In the genomic region with DNA sequence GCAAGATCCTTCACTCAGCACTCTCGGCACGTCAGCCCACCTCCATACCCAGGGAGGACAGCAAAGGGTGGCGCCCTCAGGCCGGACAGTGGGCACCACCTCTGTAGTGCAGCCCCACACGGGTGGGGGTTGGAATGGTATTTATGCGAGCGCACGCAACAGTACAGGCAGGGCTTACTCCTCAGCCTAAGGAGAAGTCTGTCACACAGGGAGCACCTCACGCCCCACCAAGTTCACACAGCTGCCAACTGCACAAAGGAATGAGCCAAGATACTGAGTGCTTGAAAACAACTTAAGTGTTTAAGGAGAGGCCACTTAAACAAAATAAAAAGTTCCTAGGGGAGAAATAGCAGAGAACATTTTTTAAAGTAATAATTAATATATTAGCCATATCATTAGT, we compare ENCODE assay signal across 26 mouse cellular contexts. TPM values are rescaled to one million over a fixed set of nuclear protein-coding genes. Genes with fewer than 3 reads are reported as not detected.
DNase-seq lines count a peak whose midpoint lies in the region; ATAC-seq and TF ChIP-seq lines count a peak whose summit lies in the region.
"Had no signal": no experiment of that assay in that cellular context is flagged by ENCODE, and none has a peak within 500 bp of the region (broad histone marks: within the 10 kb centered on the region; RNA-seq: fewer than 3 reads in every experiment).

No protein-coding gene starts in this region.

- ATAC-seq in forebrain, embryonic 11.5 days (replicated peaks; ENCODE audit: low FRiP score): peak; percentile 42; the same call in 1 of the 2 replicates
- no peak for ATAC-seq in forebrain, postnatal 0 days
- peak; percentile 49; the same call in 1 of the 2 replicates for ATAC-seq in kidney, embryonic 15.5 days (replicated peaks; ENCODE audit: low FRiP score)
- ATAC-seq in neural tube, embryonic 15.5 days (ENCODE audit: low FRiP score): 0 out of 2 replicates have a peak, but pooled peaks have one; percentile 36
- ATAC-seq: CD4-positive, CD25-positive, alpha-beta regulatory T cell, adult 4 months; liver, postnatal 0 days; Patski had no signal

- no peak overlapping the region for H3K4me2 ChIP-seq in forebrain, embryonic 11.5 days (ENCODE audit: low read depth, low read length, severe bottlenecking)
- H3K4me2 ChIP-seq in forebrain, postnatal 0 days (ENCODE audit: low read depth): no peak overlapping the region
- H3K4me2 ChIP-seq in kidney, embryonic 15.5 days: no peak overlapping the region
- no peak overlapping the region for H3K4me2 ChIP-seq in neural tube, embryonic 15.5 days
- H3K4me2 ChIP-seq: embryonic facial prominence, embryonic 13.5 days; midbrain, embryonic 12.5 days; stomach, embryonic 15.5 days had no signal

- TF ChIP-seq CTCF in forebrain, postnatal 0 days (IDR thresholded peaks at IDR 0.05; ENCODE audit: low read depth): no peak

- H3K9ac ChIP-seq in forebrain, embryonic 11.5 days (ENCODE audit: low read length): no peak overlapping the region
- H3K9ac ChIP-seq in forebrain, postnatal 0 days: no peak overlapping the region
- no peak overlapping the region for H3K9ac ChIP-seq in kidney, embryonic 15.5 days
- no peak overlapping the region for H3K9ac ChIP-seq in neural tube, embryonic 15.5 days (replicated peaks)
- H3K9ac ChIP-seq: embryonic facial prominence, embryonic 13.5 days; liver, postnatal 0 days; midbrain, embryonic 12.5 days; stomach, embryonic 15.5 days had no signal

- WGBS in forebrain, embryonic 11.5 days: 89% methylated on average over 9 of the region's 9 CpGs
- WGBS in forebrain, postnatal 0 days: 88% methylated on average over 9 of the region's 9 CpGs
- 77% methylated on average over 9 of the region's 9 CpGs for WGBS in kidney, embryonic 15.5 days
- 90% methylated on average over 9 of the region's 9 CpGs for WGBS in neural tube, embryonic 15.5 days

- no peaks in the 10 kb centered on the region for H3K36me3 ChIP-seq in forebrain, embryonic 11.5 days (ENCODE audit: control insufficient read depth, insufficient read depth, low read length)
- no peaks in the 10 kb centered on the region for H3K36me3 ChIP-seq in forebrain, postnatal 0 days (ENCODE audit: insufficient read depth)
- H3K36me3 ChIP-seq in kidney, embryonic 15.5 days: peaks cover 45% of the 10 kb centered on the region
- H3K36me3 ChIP-seq in neural tube, embryonic 15.5 days: no peaks in the 10 kb centered on the region
- H3K36me3 ChIP-seq: midbrain, embryonic 12.5 days had no signal

- no peak for DNase-seq in forebrain, embryonic 11.5 days (ENCODE audit: low spot score)
- no peak for DNase-seq in forebrain, postnatal 0 days
- no peak for DNase-seq in kidney, postnatal 25 days
- no peak for DNase-seq in neural tube, embryonic 10.5 days (ENCODE audit: extremely low spot score, low spot score)
- peak; percentile 38 to 66 for DNase-seq in lung, postnatal 4 days
- DNase-seq in spleen, postnatal 10 days (ENCODE audit: low spot score in 2 of 2): no peak
- DNase-seq: adrenal gland, adult 8-10 months; cerebellum, adult 11 months; cerebellum, postnatal 10 days; gastrocnemius, postnatal 10 days; heart, adult 18-20 months; kidney, adult 11 months; layer of hippocampus, postnatal 36 days; liver; liver, postnatal 0 days; right cerebral cortex, postnatal 14 days; spleen, adult 18-20 months; thymus, adult 2 months had no signal

- no peaks in the 10 kb centered on the region for H3K27me3 ChIP-seq in forebrain, embryonic 11.5 days (ENCODE audit: control insufficient read depth, insufficient read depth, low read length)
- no peaks in the 10 kb centered on the region for H3K27me3 ChIP-seq in forebrain, postnatal 0 days (ENCODE audit: insufficient read depth, low read length)
- no peaks in the 10 kb centered on the region for H3K27me3 ChIP-seq in kidney, embryonic 15.5 days
- no peaks in the 10 kb centered on the region for H3K27me3 ChIP-seq in neural tube, embryonic 15.5 days (replicated peaks)
- H3K27me3 ChIP-seq: embryonic facial prominence, embryonic 13.5 days; midbrain, embryonic 12.5 days; Patski; stomach, embryonic 15.5 days had no signal

- H3K4me1 ChIP-seq in forebrain, embryonic 11.5 days (replicated peaks; ENCODE audit: control insufficient read depth, insufficient read depth, low read length): no peaks in the 10 kb centered on the region
- no peaks in the 10 kb centered on the region for H3K4me1 ChIP-seq in forebrain, postnatal 0 days (ENCODE audit: insufficient read depth)
- peaks cover 25% of the 10 kb centered on the region for H3K4me1 ChIP-seq in kidney, embryonic 15.5 days
- H3K4me1 ChIP-seq in neural tube, embryonic 15.5 days: 0 out of 2 replicates have a peak, but pooled peaks cover 3% of the 10 kb centered on the region
- H3K4me1 ChIP-seq: stomach, embryonic 15.5 days had no signal

- H3K27ac ChIP-seq in forebrain, embryonic 11.5 days (ENCODE audit: low read depth, low read length): no peak overlapping the region
- H3K27ac ChIP-seq in forebrain, postnatal 0 days (ENCODE audit: low read depth, low read length): no peak overlapping the region
- no peak overlapping the region; the same call in 1 of the 2 replicates for H3K27ac ChIP-seq in kidney, embryonic 15.5 days
- H3K27ac ChIP-seq in neural tube, embryonic 15.5 days (replicated peaks): no peak overlapping the region
- H3K27ac ChIP-seq: embryonic facial prominence, embryonic 13.5 days; layer of hippocampus, adult 2 months; midbrain, embryonic 12.5 days; stomach, embryonic 15.5 days had no signal

- H3K9me3 ChIP-seq in forebrain, embryonic 11.5 days (ENCODE audit: control insufficient read depth, low read length): no peaks in the 10 kb centered on the region
- no peaks in the 10 kb centered on the region for H3K9me3 ChIP-seq in forebrain, postnatal 0 days (ENCODE audit: low read length)
- no peaks in the 10 kb centered on the region for H3K9me3 ChIP-seq in kidney, embryonic 15.5 days (replicated peaks)
- no peaks in the 10 kb centered on the region for H3K9me3 ChIP-seq in neural tube, embryonic 15.5 days (replicated peaks)
- H3K9me3 ChIP-seq: embryonic facial prominence, embryonic 13.5 days; midbrain, embryonic 12.5 days; stomach, embryonic 15.5 days had no signal

- no peak overlapping the region for H3K4me3 ChIP-seq in forebrain, embryonic 11.5 days (ENCODE audit: low read depth, low read length)
- H3K4me3 ChIP-seq in forebrain, postnatal 0 days (ENCODE audit: low read depth, low read length): no peak overlapping the region
- H3K4me3 ChIP-seq in kidney, embryonic 15.5 days (replicated peaks): no peak overlapping the region
- no peak overlapping the region for H3K4me3 ChIP-seq in neural tube, embryonic 15.5 days (replicated peaks)
- H3K4me3 ChIP-seq: embryonic facial prominence, embryonic 13.5 days; layer of hippocampus, adult 2 months; midbrain, embryonic 12.5 days; stomach, embryonic 15.5 days had no signal

RNA-seq across cellular contexts. Expression of a gene that starts 44.5 kb away (rescaled TPM):
- polyA plus RNA-seq in forebrain, embryonic 11.5 days (2014; fragmentation: Nextera tagmentation; extraction: Ambion mirVana): 36.8 and 37.6 TPM in 2 replicates
- total RNA-seq in forebrain, postnatal 0 days (2014; rRNA removed): 29.9 and 30.8 TPM in 2 replicates
- 37.7 and 39.0 TPM in 2 replicates for polyA plus RNA-seq in forebrain, postnatal 0 days (2015; fragmentation: Nextera tagmentation; extraction: Ambion mirVana)
- 114 TPM in 2 replicates for polyA plus RNA-seq in kidney, embryonic 15.5 days (2015; fragmentation: Nextera tagmentation; extraction: Ambion mirVana)
- polyA plus RNA-seq in neural tube, embryonic 15.5 days (2015; fragmentation: Nextera tagmentation; extraction: Ambion mirVana): 43.9 and 55.2 TPM in 2 replicates

RNA-seq across cellular contexts. Expression of a gene that starts 44.6 kb away (rescaled TPM):
- 6.0 and 6.1 TPM in 2 replicates for polyA plus RNA-seq in forebrain, embryonic 11.5 days (2014; fragmentation: Nextera tagmentation; extraction: Ambion mirVana)
- total RNA-seq in forebrain, postnatal 0 days (2014; rRNA removed): 3.0 and 3.6 TPM in 2 replicates
- polyA plus RNA-seq in forebrain, postnatal 0 days (2015; fragmentation: Nextera tagmentation; extraction: Ambion mirVana): 2.1 and 4.8 TPM in 2 replicates
- polyA plus RNA-seq in kidney, embryonic 15.5 days (2015; fragmentation: Nextera tagmentation; extraction: Ambion mirVana): 24.0 and 24.7 TPM in 2 replicates
- 8.3 and 10.1 TPM in 2 replicates for polyA plus RNA-seq in neural tube, embryonic 15.5 days (2015; fragmentation: Nextera tagmentation; extraction: Ambion mirVana)

Comparison
In these comparisons a context has a peak if more than half of its experiments do, and no peak if none do; other contexts are left out.
1. DNase-seq: peak in lung, postnatal 4 days (2 of 2); none in forebrain, embryonic 11.5 days (single experiment), forebrain, postnatal 0 days (single experiment), kidney, postnatal 25 days (0 of 2), neural tube, embryonic 10.5 days (single experiment) and spleen, postnatal 10 days (0 of 2).